Mouse (Mus musculus) lung, postnatal 14 days (tissue): Measurements from ENCODE around the gene Piezo1.

Source experiments
- DNase-seq: peaks from one replicate; pipeline ENCODE4 v3.0.0; 2021

The Piezo1 gene

DNA sequence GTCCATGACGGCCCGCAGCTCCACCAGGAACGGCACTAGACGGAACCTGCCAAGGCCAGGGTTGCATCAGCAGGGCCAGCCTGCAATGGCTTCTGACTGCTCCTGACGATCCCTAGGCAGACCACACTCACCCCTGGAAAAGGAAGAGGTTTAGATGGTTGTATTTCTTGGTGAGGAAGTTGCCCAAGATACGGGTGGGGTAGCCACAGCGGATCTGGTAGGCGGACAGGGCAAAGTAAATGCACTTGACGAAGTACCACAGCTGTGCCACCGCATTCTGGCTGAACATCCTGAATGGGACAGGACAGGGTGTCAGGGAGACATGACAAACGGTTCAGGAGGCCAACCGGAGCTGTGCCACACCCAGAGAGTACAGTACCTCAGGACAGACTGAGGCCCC is 66.3 kb downstream of the Piezo1 start:
- no peak for DNase-seq

DNA sequence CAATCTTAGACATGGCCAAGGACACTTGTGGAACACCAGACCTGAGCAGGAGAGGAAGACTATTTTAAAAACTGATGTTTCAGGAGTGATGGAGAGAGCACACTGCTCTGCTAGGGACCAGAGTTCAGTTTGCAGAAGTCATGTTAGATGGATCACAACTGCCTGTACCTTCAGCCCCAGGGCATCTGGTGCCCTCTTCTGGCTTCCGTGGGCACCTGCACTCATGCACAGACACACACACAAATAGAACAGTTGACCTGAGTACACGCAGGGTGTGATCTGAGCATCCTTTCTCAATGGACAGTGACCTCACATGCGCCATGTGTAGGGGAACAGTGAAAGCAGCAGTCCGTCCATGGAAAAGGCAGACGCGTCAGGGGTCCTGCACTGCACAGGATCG is 67.3 kb downstream of the Piezo1 start:
- DNase-seq: no peak

DNA sequence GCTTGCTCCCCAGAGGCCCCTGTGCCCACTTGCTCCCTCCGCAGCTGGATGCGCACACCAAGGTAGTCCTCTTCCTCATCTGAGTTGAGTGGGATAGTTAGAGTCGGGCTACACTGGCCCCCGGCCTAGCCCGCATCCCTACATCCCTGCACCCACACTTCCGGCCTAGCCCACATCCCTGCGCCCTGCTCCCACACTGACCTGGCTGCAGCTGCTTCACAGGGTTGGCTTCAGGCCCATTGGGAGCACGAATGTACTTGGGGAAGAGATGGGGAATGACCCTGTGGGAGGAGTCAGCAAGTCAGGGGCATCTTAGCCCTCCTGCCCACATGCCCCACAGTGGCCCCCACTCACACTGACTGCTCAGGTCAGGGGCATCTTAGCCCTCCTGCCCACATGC is 68.7 kb downstream of the Piezo1 start:
- no peak for DNase-seq

DNA sequence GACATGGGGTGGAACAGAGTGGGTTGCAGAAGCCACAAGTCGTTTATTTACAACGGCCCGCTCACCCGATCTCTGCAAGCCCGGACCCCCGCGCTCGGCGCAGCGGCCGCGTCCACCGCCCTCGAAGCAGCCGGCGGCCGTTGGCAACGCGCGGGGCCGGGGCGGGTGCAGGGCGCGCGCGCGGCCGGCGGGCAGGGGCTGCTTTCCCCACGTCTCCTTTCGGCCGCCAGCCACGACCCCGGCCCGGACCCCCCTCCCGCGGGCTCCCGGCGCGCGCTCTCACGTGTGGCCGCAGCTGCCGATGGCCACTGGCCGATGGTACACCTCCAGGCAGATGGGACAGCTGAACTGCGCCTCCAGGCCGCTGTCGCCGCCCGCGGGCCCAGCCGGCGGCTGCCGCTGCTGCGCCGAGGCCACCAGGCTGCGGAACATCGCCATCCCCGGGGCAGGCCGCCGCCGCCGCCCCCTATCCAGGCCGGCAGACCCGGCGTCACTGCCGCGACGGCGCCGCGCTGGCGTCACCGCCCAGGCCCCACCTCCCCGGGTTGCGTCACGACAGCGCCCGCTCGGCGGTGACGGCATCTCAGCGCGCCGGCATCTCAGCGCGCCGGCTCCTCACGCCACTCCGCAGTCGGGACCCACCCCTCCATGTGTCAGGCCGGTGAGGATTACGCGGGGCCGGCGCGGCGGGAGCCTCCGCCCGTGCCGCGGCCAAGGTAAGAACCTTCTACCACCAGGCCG is 75.4 kb downstream of the Piezo1 start, which contains the start of the genes Rnf166 and Ctu2:
Gene Rnf166, minus strand, starts transcription at position 485 of the 741 bp plus-strand sequence.
Gene Ctu2, plus strand, starts transcription at position 564 of the 741 bp plus-strand sequence.
- peak; percentile 95 for DNase-seq

DNA sequence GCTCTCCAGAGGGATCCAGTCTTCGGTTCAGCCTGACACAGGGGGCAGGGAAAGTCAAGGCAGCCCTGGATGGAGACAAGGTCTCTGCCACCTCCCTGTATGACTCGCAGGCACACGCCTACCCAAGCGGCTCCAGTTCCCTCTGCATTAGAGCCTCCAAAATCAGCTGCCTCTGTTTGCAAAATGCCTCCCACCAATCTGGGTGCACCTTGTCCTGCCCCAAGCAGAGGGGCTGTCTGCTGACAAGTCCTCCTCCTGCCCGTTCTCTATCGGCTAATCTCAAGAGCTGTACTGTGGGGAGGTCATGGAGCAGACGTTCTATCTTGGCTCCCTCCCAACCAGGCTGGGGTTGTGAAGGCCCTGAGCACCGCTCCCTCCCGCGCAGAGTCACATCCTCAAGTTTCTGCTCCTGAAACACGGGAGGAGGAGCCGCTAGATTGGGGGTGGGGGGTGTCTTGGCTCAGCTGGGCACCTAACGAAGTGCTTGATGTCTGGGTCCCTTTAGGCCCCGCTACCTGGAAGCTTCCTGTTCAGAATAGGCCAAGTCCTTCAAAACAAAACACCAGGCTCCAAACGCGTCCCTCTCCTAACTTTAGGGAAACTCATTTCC is 76.1 kb downstream of the Piezo1 start:
- DNase-seq: peak; percentile 40

DNA sequence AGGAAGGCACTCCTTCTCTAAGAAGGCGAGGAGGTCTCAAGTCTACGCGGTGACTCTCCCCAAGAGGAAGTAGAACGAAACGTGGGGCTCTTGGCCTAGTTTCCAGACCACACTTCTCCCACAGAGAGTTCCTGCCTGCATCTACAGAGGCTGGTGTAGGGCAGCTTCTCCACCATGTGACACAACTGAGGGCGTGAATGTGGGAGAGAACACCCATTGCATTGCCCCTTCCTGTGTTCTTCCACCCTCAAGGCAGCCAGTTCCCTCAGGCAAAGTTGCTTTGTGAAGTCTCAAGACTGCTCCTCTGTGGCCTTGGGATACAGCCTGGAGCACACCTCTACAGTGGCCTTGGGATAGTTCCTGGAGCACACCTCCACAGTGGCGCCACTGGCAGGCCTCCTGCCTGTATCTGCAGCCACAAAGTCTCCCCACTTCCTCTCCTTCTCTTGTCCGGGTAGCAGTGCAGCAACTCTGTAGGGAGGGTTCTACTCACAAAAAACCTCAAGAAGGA is 77.2 kb downstream of the Piezo1 start:
- DNase-seq: no peak

DNA sequence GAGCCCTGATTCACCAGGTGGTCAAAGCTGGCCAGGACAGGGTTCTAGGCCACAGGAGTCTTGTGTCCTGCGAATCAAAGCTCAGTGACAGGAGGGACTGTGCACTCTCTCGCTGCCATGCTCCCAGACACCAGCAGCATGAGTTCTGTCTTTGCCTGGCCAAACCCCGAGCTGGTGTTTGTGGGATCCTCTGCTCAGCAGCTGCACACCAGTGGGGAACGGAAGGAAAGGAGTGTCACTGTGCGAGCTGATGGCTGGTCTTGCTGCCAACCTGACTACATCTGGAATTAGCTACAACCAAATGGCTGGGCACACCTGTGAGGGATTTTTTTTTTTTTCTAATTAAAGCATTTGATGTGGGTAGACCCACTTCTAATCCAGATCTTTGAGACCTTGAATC is 80.4 kb downstream of the Piezo1 start:
- no peak for DNase-seq

DNA sequence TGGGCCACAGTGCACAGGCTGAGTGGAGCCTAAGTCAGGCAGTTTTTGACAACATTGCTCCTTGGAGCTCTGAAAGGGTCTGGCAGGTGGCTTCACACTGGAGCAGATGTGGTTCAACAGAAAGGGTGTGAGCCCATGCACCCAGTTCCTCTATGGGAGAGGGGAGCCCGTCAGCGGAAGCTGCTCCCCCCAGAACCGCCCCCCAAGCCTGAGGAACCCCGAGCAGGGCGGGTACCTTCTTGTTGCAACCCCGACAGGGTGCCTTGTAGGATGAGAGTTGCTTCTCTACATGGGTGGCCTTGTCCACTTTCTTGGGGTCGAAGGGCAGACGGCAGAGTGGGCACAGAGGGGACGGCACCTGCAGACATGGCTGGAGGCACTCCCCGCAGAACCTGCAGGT is 81.2 kb downstream of the Piezo1 start:
- no peak for DNase-seq

DNA sequence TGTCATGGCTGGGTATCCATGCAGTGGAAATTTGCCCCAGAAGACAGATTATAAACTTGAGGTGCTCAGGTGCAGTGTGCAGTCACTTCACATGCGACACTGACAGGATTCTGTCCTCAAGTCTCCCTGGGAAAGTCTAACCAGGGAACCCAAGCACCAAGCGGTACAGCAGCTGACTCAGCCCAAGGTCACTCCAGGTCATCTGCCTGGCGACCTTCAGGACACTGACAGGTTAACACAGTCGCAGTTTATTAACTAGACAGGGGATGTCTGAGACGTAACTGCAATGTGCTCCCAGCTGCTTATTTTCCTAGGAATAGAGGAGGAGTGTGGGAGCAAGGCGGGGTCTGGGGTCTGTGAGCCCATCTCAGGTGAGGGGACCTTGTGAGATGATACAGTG is 81.7 kb downstream of the Piezo1 start:
- no peak for DNase-seq

DNA sequence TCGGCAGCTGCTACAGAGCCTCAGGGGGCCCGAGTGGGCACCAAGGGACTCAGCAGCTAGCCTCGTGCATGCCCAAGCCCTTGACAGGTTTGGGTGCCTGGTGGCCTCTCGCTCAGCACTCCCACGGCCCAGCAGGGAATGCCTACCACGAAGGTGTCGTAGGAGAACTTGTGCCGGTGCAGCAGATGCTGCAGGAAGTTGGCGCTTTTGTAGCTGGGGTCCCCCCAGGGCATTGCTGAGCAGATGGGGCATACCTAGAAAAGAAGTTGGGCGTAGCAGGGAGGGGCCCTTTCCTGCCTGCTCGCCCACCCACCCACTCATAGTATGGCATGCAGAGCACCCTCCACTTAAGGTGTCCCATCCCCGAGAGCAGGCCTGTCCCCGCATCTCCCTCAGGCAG is 83.3 kb downstream of the Piezo1 start:
- DNase-seq: no peak

DNA sequence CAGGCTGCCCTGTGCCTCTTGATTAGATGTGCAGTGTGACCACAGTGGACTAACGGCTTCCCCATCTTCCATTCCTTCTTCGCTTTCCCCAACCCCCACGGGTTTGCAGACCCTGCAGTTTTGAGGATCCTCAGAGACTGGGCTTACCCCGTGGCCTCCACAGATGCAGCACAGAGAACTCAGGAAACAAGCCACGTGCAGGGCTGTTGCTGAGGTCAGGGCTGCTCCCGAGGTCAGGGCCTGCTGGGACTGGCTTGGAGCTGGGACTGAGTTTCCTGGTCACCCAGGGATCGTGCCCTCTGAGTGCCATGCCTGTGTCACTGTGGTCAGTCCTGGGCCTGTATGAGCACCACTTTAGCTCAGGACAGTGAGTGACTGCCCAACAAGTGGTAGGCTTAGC is 86.1 kb downstream of the Piezo1 start:
- DNase-seq: no peak

DNA sequence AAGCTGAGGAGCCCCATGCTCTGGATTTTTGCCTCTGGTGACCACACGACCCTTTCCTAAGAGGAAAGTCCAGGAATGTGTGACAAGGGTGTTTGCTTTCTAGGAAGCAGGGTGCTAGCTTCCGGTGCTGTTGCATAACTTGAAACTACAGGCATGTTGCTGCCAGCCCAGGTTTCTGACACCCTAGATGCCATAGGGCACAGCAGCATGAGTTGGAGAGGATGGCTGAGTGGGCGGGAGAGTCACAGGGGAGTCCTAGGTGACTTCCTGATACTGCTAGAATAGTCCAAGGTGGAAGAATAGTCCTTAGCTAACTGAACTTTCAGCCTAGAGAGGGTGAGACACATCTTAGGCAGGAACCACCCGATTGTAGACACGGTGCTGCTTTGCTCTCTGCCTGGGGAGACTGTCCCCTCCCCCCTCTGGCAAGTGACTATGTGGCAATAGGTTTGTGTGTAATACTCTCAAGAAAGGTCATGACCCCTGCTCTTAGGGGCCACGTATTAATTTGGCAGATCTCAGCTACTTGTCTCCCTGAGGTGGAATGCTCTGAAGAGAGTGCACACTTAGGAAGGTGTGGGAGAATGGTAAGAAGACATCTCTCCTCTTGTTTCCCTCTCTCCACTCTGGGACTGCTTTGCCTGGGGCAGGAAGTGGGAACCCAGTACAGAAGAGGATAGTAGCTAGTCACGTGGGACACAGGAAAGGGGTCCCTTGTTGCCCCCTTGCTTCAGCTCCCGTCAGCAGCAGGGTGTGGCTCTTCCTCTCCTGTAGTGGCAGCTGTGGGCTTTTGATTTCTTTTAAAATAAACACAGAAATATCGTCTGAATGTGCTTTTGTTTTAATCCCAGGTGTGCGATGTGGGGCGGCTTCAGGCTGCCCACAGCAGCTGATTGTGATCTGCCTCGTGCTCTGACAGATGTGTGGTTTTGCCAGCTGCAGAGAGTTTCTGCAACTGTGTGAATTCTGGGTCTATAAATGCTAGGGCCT is 87.2 kb downstream of the Piezo1 start:
- peak; percentile 32 for DNase-seq

DNA sequence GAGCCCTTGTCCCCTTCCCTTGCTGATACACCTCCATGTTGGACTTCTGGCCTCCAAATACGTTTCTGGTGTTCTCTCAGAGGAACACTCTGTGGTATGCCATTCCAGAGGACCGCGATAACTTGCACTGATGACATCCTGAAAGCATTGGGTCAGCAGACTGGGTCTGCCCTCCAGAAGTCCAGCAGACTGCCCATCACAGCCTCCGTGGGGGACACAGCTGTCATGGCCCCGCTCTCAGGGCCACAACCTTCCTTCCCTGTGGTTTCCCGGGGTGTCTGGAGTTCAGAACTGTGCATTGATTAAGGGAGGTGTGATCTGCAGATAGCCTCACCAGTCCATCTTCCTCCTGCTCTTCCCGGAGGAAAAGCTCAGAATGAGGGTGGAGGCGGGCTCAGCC is 88.6 kb downstream of the Piezo1 start:
- no peak for DNase-seq

DNA sequence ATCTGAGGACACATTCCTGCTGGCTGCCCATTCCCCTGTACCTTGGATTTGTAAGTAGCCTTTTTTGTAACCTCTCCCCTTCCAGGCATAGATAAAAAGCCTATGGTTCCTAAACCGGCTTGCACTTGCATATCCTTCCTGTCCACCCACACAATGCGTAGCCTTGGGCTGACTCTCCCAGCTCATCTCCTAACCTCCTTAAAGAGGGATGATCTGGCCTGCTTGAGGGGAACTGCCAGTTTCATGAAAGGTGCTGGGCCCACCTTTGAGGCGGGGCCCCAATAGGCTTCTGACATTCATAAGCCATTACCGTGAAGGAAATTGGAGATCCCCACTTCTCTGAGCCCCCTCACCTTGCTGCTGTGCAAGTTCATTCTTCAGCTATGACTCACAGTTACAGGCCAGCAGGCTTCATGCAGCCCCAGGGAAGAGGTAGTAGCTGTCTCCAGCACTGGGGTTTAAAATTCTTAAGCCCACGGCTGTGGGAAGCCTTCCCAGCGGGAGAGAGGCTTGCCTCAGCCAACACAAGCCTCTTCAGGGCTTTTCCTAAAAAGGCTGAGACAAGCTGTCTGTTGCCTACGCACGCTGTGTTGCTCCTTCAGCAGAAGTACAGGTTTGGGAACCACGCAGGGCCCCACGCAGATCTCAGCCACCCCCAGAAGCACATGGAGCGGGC is 89.5 kb downstream of the Piezo1 start:
- DNase-seq: no peak

DNA sequence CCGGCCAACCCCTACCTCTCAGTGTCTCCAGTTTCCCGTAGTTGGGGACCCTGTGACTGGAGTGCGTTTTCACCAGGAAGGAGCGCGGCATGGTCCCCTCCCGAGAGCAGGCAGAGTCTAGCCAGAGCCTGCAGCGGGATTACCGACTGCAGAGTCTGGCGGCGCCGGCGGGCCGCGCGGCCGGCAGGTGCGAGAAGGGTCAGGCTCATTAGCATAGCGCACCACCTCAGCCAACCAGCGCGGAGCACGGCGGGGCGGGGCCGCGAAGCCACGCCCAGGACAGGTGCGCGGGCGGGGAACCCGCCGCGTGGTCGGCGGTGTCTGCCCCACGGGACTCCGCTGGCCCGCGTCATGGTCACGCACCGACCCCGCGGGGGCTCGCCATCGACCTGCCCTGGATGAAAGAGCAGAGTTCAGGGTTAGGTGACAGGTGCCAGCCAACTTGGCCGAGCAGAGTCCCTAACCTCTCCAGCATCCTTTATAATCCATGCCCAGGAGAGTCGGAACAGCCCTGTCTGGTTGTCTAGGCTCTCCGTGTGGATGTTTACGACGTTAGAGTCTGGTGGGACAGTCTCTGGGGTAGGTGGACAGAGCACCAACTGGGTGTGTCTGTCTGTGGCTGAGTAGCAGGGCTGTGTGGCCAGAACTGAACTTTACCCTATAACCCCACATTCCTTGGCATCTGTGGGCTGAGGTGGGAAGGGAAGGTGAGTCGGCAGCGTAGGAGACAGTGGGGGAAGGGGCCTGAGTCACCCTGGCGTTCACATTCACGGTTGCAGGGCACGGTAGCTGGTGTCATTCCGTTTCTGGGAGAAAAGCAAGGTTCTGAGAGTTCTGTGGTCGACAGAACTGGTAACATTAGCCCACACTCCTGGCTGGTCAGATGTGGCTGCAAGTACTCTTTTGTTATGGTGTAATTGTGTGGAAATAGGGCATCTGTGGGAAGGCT is 90.3 kb downstream of the Piezo1 start, which contains the start of gene Snai3:
Gene Snai3, minus strand, starts transcription at position 210 of the 949 bp plus-strand sequence.
- peak; percentile 68 for DNase-seq

DNA sequence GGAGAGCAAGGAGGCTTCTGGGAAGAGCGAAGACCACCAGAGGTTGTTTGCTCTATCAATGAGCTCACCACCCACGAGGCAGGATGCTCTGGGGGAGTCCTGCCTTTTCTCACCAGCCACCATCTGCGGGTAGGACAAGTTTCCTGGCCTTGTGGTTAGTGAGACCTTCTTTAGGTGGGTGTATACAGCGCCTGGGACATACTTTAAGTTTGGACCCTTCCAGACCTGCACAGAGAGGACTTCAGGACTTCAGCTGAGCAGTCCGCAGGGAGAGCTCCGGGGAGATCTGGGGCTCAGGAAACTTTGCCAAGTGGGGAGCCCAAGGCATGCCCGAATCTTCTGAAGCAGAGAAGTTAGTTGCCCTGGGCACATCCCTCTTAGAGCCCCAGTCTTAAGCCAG is 91.1 kb downstream of the Piezo1 start:
- no peak for DNase-seq

DNA sequence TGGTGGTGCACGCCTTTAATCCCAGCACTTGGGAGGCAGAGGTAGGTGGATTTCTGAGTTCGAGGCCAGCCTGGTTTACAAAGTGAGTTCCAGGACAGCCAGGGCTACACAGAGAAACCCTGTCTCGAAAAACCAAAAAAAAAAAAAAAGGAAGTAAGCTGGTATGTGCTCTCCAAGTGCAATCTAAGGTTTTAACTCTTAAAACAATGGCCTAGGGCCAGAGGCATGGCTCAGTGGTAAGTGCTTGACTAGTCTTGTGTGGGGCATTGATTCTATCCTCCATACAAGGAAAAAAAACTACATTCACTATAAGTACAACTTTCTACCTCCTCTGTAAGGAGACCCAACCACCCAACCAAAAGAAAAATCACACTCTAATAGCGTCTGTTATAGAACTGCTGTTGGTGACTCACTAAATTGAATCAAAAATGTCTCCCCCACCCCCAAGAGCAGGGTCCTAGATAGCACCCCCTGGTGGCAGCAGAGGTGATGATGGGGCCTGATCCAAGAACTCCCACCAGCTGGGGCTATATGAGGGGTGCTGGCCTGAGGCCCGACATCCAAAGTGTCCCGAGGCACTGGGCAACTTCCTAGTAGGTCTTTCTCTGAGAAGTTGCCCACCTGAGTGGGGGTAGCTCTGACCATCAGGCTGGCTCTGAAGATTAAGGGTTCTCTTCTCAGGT is 91.8 kb downstream of the Piezo1 start:
- peak; percentile 37 for DNase-seq

DNA sequence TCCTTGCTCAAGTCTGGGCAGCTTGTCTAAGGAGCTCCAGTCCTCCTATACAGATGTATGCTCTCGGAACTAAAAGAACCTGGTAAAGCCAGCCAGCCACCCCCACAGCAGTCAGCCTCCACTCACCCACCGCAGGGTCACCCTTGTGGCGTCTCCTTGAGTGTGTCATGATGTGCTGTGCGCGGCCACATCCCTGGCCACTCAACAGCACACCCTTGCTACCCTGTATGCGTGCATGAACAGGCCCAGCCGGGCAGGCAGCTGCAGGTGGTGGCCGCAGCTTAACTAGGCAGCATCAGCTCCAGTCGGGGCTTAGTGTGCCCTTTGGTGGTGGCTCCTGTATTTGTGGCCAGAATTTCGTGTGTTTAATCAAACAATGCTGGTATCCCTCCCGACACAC is 94.0 kb downstream of the Piezo1 start:
- DNase-seq: no peak

DNA sequence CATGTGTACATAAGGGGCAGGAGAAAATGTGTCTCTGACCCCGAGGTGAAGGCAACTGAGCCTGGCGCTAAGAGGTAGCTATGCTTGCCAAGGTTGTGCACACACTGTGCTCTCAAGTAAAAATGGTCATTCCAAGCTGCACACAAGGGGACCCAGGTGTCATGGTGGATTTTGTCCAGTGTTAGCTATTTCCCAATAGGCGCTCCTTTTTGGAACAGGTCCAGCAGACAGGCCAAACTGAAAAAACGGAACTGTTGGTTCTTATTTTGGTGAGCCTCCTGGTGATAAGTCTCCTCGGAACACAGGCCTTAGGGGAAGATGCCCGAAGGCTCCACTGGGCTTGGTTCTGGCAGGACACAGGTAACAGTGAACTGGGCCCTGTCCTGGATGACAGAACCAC is 96.7 kb downstream of the Piezo1 start:
- no peak for DNase-seq

DNA sequence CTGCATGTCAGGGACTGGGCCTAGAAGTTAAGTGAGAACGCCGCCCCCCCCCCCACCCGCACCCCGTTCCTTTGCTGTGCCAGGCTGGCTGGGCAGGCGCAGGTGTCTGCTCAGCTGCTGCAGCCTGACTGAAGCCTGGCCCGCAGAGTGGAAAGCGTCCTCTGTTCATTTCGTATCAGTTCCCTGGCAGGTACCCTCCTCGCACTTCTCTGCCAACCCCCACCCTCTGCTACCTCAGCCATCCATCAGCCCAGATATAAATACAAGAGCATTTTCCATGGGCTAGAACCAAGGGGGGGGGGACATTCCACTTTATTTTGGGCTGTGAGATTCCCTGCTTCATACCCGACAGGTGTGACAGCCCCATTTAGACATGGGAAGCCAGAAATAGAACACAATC is 99.0 kb downstream of the Piezo1 start:
- no peak for DNase-seq
